Mouse (Mus musculus): ENCODE results near the gene Kdm4d. TPM values are rescaled to one million over a fixed set of nuclear protein-coding genes. Genes with fewer than 3 reads are reported as not detected.

Kdm4d gene
- polyA plus RNA-seq, 1 experiment from 2014 or later: 0.04 TPM

- H3K36me3 ChIP-seq (ENCODE audit: control insufficient read depth, insufficient read depth): no peaks in the 10 kb centered on the region
- no peaks in the 10 kb centered on the region for H3K4me1 ChIP-seq (replicated peaks; ENCODE audit: control insufficient read depth, insufficient read depth, low read length)
- H3K27me3 ChIP-seq (replicated peaks; ENCODE audit: control insufficient read depth, insufficient read depth, low read length): no peaks in the 10 kb centered on the region
- no peak overlapping the region for H3K4me3 ChIP-seq (ENCODE audit: low read depth, low read length)
- no peaks in the 10 kb centered on the region for H3K9me3 ChIP-seq (ENCODE audit: control insufficient read depth)
- ATAC-seq: no peak
- no peak overlapping the region for H3K4me2 ChIP-seq (replicated peaks; ENCODE audit: low read depth)
- WGBS: 90% methylated on average over 2 of the region's 2 CpGs
- TF ChIP-seq CTCF (IDR thresholded peaks at IDR 0.05; ENCODE audit: low read depth): no peak
- no peak overlapping the region for H3K9ac ChIP-seq (ENCODE audit: low read depth, low read length)
- H3K27ac ChIP-seq (ENCODE audit: low read depth, low read length): no peak overlapping the region
Observed at GRCm38 (mm10) chr9:14533659-14534058, 33.4 kb upstream of the Kdm4d start.

DNA sequence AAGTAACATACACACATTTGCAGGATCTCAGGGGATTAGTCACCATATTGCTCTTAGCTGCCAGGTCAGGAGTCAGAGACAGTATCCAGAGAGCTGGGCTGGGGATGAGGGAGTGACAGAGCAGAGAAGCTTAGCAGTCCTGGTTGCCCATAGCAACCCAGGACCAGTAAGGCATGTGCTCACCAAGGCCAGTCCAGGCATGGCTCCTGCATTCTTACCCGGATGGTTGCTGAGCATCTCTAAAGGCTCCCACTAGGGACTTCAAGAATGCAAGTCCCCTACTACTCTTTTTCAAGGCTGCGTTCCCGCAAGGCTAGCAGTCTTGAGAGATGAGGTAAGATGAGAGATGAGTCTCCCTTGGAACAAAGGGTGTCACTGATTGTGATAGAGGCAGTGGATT lies 32.0 kb upstream of the Kdm4d start:
- Histone ChIP-seq H3K4me2 (replicated peaks; ENCODE audit: low read depth) (no peak overlapping the region), H3K4me1 (replicated peaks; ENCODE audit: control insufficient read depth, insufficient read depth, low read length) (no peaks in the 10 kb centered on the region), H3K36me3 (ENCODE audit: control insufficient read depth, insufficient read depth) (no peaks in the 10 kb centered on the region), H3K4me3 (ENCODE audit: low read depth, low read length) (no peak overlapping the region), H3K9ac (ENCODE audit: low read depth, low read length) (no peak overlapping the region), H3K27me3 (replicated peaks; ENCODE audit: control insufficient read depth, insufficient read depth, low read length) (no peaks in the 10 kb centered on the region), H3K9me3 (ENCODE audit: control insufficient read depth) (no peaks in the 10 kb centered on the region), H3K27ac (ENCODE audit: low read depth, low read length) (no peak overlapping the region)
- 40% methylated on average over 3 of the region's 3 CpGs for WGBS
- ATAC-seq: no peak
- no peak for TF ChIP-seq CTCF (IDR thresholded peaks at IDR 0.05; ENCODE audit: low read depth)

- H3K4me1 ChIP-seq (replicated peaks; ENCODE audit: control insufficient read depth, insufficient read depth, low read length): no peaks in the 10 kb centered on the region
- H3K4me2 ChIP-seq (replicated peaks; ENCODE audit: low read depth): no peak overlapping the region
- no peaks in the 10 kb centered on the region for H3K27me3 ChIP-seq (replicated peaks; ENCODE audit: control insufficient read depth, insufficient read depth, low read length)
- H3K27ac ChIP-seq (ENCODE audit: low read depth, low read length): no peak overlapping the region
- no peak for ATAC-seq
- no peak for TF ChIP-seq CTCF (IDR thresholded peaks at IDR 0.05; ENCODE audit: low read depth)
- H3K4me3 ChIP-seq (ENCODE audit: low read depth, low read length): no peak overlapping the region
- no peak overlapping the region for H3K9ac ChIP-seq (ENCODE audit: low read depth, low read length)
- no peaks in the 10 kb centered on the region for H3K9me3 ChIP-seq (ENCODE audit: control insufficient read depth)
- WGBS: 31% methylated on average over 5 of the region's 5 CpGs
- no peaks in the 10 kb centered on the region for H3K36me3 ChIP-seq (ENCODE audit: control insufficient read depth, insufficient read depth)
Observed at GRCm38 (mm10) chr9:14530004-14530403, 29.7 kb upstream of the Kdm4d start.

GRCm38 (mm10) chr9:14523408-14524043 lies 23.2 kb upstream of the Kdm4d start:
- H3K36me3 ChIP-seq (ENCODE audit: control insufficient read depth, insufficient read depth): no peaks in the 10 kb centered on the region
- no peaks in the 10 kb centered on the region for H3K9me3 ChIP-seq (ENCODE audit: control insufficient read depth)
- H3K27ac ChIP-seq (ENCODE audit: low read depth, low read length): no peak overlapping the region

DNA sequence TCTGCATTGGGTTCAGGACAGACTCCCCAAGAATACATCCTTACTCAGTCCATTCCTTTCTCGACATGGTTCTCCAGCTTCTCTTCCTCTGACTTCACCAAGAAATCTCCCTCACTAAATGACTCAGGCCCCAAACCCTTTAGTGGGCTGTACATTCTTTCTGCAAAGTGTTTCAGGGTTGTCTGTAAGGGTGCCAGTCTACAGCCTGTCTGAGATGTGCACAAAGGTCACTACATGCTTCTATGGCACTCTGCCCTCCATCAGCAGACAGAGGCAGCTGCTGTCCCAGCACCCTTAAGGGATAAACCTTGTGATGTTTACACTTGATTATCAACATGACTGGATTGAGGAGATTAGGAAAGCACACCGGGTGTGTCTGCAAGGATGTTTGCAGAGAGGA lies 21.4 kb upstream of the Kdm4d start:
- 23% methylated on average over 2 of the region's 2 CpGs for WGBS
- no peaks in the 10 kb centered on the region for H3K36me3 ChIP-seq (ENCODE audit: control insufficient read depth, insufficient read depth)
- TF ChIP-seq CTCF (IDR thresholded peaks at IDR 0.05; ENCODE audit: low read depth): no peak
- no peaks in the 10 kb centered on the region for H3K27me3 ChIP-seq (replicated peaks; ENCODE audit: control insufficient read depth, insufficient read depth, low read length)
- no peak overlapping the region for H3K27ac ChIP-seq (ENCODE audit: low read depth, low read length)
- no peak overlapping the region for H3K4me2 ChIP-seq (replicated peaks; ENCODE audit: low read depth)
- H3K9me3 ChIP-seq (ENCODE audit: control insufficient read depth): no peaks in the 10 kb centered on the region
- no peak for ATAC-seq
- H3K9ac ChIP-seq (ENCODE audit: low read depth, low read length): no peak overlapping the region
- H3K4me1 ChIP-seq (replicated peaks; ENCODE audit: control insufficient read depth, insufficient read depth, low read length): no peaks in the 10 kb centered on the region
- H3K4me3 ChIP-seq (ENCODE audit: low read depth, low read length): no peak overlapping the region

More at GRCm38 (mm10) chr9:14523408-14524043, 23.2 kb upstream of the Kdm4d start:
- peak; percentile 92 for TF ChIP-seq CTCF (IDR thresholded peaks at IDR 0.05; ENCODE audit: low read depth)
- WGBS: 5% methylated on average over 4 of the region's 4 CpGs
- ATAC-seq: peak; percentile 67
- Histone ChIP-seq H3K27me3 (replicated peaks; ENCODE audit: control insufficient read depth, insufficient read depth, low read length) (no peaks in the 10 kb centered on the region), H3K4me3 (ENCODE audit: low read depth, low read length) (no peak overlapping the region), H3K4me1 (replicated peaks; ENCODE audit: control insufficient read depth, insufficient read depth, low read length) (no peaks in the 10 kb centered on the region), H3K9ac (ENCODE audit: low read depth, low read length) (no peak overlapping the region), H3K4me2 (replicated peaks; ENCODE audit: low read depth) (no peak overlapping the region)

DNA sequence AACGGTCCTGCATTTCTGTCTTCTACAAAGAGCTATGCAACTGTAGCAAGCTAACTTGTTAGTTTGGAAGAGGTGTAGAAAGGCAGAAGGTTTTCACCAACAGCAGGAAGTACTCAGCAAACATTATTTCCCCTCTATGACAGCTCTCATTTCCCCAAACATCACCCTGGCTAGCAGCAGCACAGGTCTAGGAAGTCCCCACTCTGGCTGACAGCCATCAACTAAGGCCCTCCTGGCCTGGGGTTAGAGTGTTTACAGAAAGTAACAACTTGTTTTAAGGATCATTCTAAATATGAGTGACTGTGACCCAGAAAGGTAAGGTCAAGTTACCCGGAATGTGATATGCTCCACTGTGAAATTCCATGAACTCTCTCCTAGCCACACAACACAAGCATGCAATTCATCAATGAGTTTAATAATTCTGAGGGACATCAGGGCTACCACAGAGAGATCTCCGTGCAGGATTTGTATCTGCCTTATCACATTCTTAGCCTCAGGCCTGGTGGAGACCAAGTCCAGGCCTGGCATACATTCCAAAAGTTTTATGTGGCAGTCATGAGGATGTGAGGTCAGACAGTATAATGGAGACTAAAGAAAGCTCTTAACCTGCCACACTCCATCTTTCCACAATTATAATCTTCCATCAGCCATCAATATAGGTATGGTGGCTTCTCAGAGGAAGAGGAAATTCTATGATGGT lies 20.8 kb upstream of the Kdm4d start:
- TF ChIP-seq CTCF (IDR thresholded peaks at IDR 0.05; ENCODE audit: low read depth): no peak
- no peak overlapping the region for H3K4me3 ChIP-seq (ENCODE audit: low read depth, low read length)
- H3K9me3 ChIP-seq (ENCODE audit: control insufficient read depth): no peaks in the 10 kb centered on the region
- H3K9ac ChIP-seq (ENCODE audit: low read depth, low read length): no peak overlapping the region
- H3K4me1 ChIP-seq (replicated peaks; ENCODE audit: control insufficient read depth, insufficient read depth, low read length): no peaks in the 10 kb centered on the region
- H3K27ac ChIP-seq (ENCODE audit: low read depth, low read length): no peak overlapping the region
- H3K4me2 ChIP-seq (replicated peaks; ENCODE audit: low read depth): no peak overlapping the region
- H3K36me3 ChIP-seq (ENCODE audit: control insufficient read depth, insufficient read depth): no peaks in the 10 kb centered on the region
- WGBS: 36% methylated on average over 3 of the region's 3 CpGs
- no peaks in the 10 kb centered on the region for H3K27me3 ChIP-seq (replicated peaks; ENCODE audit: control insufficient read depth, insufficient read depth, low read length)
- ATAC-seq: no peak
